Mouse (Mus musculus) intestine, embryonic 16.5 days (tissue): ENCODE measurements around the gene Nyap1. TPM values are rescaled to one million over a fixed set of nuclear protein-coding genes. Genes with fewer than 3 reads are reported as not detected.
A peak's percentile ranks its signal among the peaks of the same experiment; 100 is the strongest.

Experiments used
- ATAC-seq: fragments of 200-750 bp; cut with Nextera tagmentation; 2 replicates; pipeline ENCODE4 v1.8.0; 2017; ENCODE audit warnings: moderate TSS enrichment, moderate library complexity
- H3K27ac ChIP-seq: fragments of 300-500 bp; sonication (generic); 2 replicates; pipeline ENCODE4 v1.5.1; 2014; ENCODE audit warnings: mild to moderate bottlenecking, low read length
- H3K27me3 ChIP-seq: fragments of 300-500 bp; sonication (generic); replicated peaks from 2 replicates; pipeline ENCODE4 v1.6.1; 2014; ENCODE audit warnings: low read length, control low read depth, mixed read lengths; ENCODE audit not compliant: control insufficient read depth, insufficient read depth
- H3K36me3 ChIP-seq: fragments of 300-500 bp; sonication (generic); 2 replicates; pipeline ENCODE4 v1.6.1; 2014; ENCODE audit warnings: low read length, control low read depth; ENCODE audit not compliant: control insufficient read depth, insufficient read depth
- H3K4me1 ChIP-seq: fragments of 300-500 bp; sonication (generic); 2 replicates; pipeline ENCODE4 v1.6.1; 2014; ENCODE audit warnings: low read length, control low read depth, mixed read lengths; ENCODE audit not compliant: control insufficient read depth, insufficient read depth
- H3K4me2 ChIP-seq: fragments of 300-500 bp; sonication (generic); 2 replicates; pipeline ENCODE4 v1.6.1; 2014; ENCODE audit warnings: low read depth, low read length, control low read depth
- H3K4me3 ChIP-seq: fragments of 300-500 bp; sonication (generic); 2 replicates; pipeline ENCODE4 v1.5.1; 2014; ENCODE audit warnings: mild to moderate bottlenecking, low read length
- H3K9ac ChIP-seq: fragments of 300-500 bp; sonication (generic); 2 replicates; pipeline ENCODE4 v1.6.1; 2014; ENCODE audit warnings: low read depth, low read length
- H3K9me3 ChIP-seq: fragments of 300-500 bp; sonication (generic); 2 replicates; pipeline ENCODE4 v1.6.1; 2016; ENCODE audit warnings: low read length, control low read depth; ENCODE audit not compliant: control insufficient read depth
- WGBS: fragments of 180-500 bp; shearing (Covaris S2); extraction: QIAGEN DNeasy Blood & Tissue Kit; methylation state at CpG from one replicate; pipeline ENCODE4 v1.1.7; 2014; 5-methylcytosine and 5-hydroxymethylcytosine counted together
- polyA plus RNA-seq: library from polyadenylated mRNA; unstranded; fragments of >200 nt; fragmentation: Nextera tagmentation; extraction: Ambion mirVana; gene quantifications from 2 replicates; pipeline ENCODE4 v1.2.1, GENCODE M21; 2015

Nyap1 gene
- polyA plus RNA-seq, 1 experiment from 2014 or later, result 2.2 TPM

DNA sequence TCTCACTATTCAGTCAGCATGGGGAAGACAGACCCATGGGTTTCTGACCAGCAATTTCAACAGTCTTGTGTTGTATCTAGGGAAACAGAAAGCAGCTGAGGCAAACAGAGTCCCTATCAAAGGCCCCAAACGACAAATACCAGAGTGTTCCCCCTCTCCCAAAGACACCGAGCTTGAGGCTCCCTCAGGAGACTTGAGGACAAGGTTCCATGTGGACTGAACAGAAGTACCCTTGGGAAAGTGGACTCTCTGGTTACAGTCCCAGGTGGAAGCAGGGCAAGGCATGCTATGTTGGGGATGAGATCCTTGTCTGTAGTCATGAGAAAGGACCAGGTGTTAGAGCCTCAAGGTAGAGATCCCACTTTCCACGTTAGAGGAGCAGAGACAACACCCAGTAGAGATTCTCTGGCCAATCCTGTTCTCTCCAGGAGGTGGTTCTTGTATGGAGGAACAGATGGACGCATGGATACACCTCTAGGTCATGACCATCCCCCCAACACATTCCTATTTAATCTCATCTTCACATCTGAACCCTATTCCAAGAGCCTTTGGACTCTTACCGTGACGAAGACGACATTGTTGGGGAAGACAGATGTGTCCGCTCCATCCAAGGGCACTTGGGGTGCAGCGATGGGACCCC lies 42.6 kb upstream of the Nyap1 start:
- 54% methylated on average over 9 of the region's 9 CpGs for whole genome bisulfite sequencing

DNA sequence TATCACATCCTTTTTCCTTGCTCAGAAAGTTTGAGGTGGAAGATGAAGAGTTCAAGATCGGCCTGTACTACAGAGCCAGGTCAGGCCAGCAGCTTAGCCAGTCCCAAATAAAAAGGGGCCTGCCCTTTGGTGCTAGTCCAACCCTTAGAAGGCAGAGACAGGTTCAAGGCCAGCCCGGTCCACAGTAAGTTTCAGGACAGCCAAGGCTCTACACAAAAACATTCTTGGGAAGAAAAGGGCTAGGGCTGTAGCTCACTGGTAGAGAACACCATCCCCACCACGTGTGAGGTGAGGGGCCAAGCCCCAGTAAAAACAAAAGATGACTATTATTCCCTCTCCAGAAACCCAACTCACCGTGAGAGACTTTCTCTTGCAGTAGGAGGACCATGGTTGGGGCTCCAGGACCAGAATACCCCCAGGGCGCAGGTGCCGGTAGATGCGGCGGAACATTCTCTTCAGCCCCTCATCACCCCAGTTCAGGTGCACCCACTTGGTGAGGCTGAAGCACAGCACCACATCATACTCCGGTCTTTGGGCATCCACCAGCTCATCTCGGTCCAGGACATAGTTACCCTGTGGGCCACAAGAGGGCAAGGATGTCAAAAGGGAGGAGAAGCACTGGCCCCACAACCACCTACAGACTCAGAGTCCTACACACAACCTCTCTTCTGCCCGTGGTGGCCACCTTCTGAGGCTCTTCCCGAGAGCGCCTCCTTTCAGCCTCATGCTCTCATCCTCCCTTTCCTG lies 41.5 kb upstream of the Nyap1 start:
- Histone ChIP-seq H3K4me1 (peaks cover 43% of the 10 kb centered on the region), H3K9ac (peak overlapping the region; percentile 96; the same call in 1 of the 2 replicates), H3K27me3 (no peaks in the 10 kb centered on the region), H3K4me3 (peak overlapping the region; percentile 89), H3K36me3 (peaks cover 22% of the 10 kb centered on the region), H3K27ac (no peak overlapping the region), H3K4me2 (peak overlapping the region; percentile 94), H3K9me3 (peaks cover under 1% of the 10 kb centered on the region; the same call in 1 of the 2 replicates)
- ATAC-seq, result no peak
- WGBS, result 81% methylated on average over 13 of the region's 13 CpGs

More for the DNA sequence above, 42.6 kb upstream of the Nyap1 start:
- peaks cover 40% of the 10 kb centered on the region for H3K4me1 ChIP-seq
- H3K4me2 ChIP-seq, result peak overlapping the region; percentile 94
- peaks cover 22% of the 10 kb centered on the region for H3K36me3 ChIP-seq
- no peaks in the 10 kb centered on the region for H3K27me3 ChIP-seq
- no peak overlapping the region for H3K27ac ChIP-seq
- ATAC-seq, result no peak
- H3K9ac ChIP-seq, result peak overlapping the region; percentile 96
- H3K9me3 ChIP-seq, result peaks cover 4% of the 10 kb centered on the region; the same call in 1 of the 2 replicates
- H3K4me3 ChIP-seq, result peak overlapping the region; percentile 89

DNA sequence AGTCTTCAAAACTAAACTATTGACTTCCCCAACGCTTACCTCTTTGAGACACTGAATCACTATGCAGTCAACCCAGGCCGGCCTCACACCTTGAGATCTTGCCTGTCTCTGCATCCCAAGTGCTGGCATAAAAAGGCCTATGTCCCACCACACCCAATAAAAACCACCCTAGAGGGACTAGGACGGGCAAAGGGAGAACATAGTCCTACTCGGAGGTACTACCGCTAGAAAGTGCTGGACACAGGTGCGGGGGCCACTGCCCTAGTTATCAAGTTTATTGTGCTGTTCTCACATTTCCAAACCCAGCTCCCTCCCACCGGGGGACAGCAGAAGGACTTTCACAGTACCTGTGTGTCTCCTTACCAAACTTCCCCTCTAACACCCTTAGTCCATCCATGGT lies 40.3 kb upstream of the Nyap1 start:
- H3K4me3 ChIP-seq, result no peak overlapping the region
- peaks cover 22% of the 10 kb centered on the region for H3K36me3 ChIP-seq
- H3K9me3 ChIP-seq, result no peaks in the 10 kb centered on the region
- no peak overlapping the region for H3K4me2 ChIP-seq
- no peak for ATAC-seq
- H3K4me1 ChIP-seq, result peaks cover 48% of the 10 kb centered on the region
- H3K9ac ChIP-seq, result no peak overlapping the region
- H3K27me3 ChIP-seq, result no peaks in the 10 kb centered on the region
- no peak overlapping the region for H3K27ac ChIP-seq
- WGBS, result 86% methylated on average over 7 of the region's 7 CpGs

DNA sequence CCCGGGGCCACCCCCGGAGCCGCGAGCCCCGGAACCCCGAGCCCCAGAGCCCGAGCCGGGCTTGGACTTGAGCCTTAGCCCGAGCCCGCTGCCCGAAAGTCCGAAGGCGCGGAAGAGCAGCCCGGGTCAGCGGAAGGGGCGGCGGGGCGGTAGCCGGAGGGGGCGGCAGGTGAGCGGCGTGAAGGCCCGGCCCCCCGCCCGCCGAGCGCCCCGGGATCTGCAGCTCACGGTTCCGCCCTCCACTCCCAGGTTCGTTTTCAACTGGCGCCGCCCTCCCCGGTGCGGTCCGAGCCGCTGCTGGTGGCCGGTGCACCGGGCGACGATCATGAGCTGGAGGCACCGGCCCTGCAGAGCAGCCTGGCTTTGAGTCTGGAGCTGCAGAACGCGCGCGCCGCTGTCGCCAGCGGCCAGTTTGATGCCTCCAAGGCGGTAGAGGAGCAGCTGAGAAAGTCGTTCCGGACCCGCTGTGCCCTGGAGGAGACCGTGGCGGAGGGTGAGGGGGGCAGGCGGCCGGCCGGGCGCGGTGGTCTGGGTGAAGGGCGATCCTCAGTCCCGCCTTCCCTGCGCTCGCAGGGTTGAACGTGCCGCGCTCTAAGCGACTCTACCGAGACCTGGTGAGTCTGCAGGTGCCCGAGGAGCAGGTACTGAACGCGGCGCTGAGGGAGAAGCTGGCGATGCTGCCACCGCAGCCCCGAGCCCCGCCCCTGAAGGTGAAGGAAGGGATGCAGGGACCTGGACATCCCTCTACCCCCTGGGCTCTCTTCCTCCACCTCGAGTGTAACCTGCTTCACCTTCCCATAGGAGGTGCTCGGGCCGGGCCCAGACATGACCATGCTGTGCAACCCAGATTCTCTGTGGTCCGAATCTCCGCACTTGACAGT lies 37.9 kb upstream of the Nyap1 start:
- Histone ChIP-seq H3K27me3 (no peaks in the 10 kb centered on the region), H3K9ac (peak overlapping the region; percentile 84), H3K4me1 (peaks cover 45% of the 10 kb centered on the region), H3K4me2 (peak overlapping the region; percentile 93), H3K36me3 (peaks cover 20% of the 10 kb centered on the region), H3K27ac (peak overlapping the region; percentile 86), H3K4me3 (peak overlapping the region; percentile 79), H3K9me3 (no peaks in the 10 kb centered on the region)
- under 1% methylated on average over 82 of the region's 83 CpGs for WGBS
- ATAC-seq, result peak; percentile 52

DNA sequence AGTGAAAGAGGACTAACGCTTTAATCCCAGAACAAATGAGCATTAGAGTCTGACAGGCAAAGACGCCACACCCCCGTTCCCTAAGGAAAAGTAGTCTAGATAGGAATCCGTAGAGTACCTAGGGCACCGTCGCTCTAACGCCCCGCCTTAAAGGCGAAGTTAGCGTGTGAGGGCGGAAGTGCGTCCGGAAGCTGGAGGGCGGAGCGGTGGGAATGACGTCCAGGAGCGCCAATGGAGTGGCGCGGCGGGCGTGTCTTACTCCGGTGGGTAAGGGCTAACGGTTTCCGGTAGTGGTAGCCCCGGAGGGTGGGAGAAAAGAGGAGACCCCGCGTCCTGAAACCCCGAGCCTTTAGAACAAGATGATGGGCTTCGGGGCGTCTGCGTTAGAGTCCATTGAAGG lies 37.2 kb upstream of the Nyap1 start, which contains the start of gene Ppp1r35:
TSS of gene Ppp1r35 (plus strand) at position 215 of the 400 bp plus-strand sequence.
- peaks cover 39% of the 10 kb centered on the region for H3K4me1 ChIP-seq
- H3K4me3 ChIP-seq, result peak within 1 kb of the TSS; percentile 79
- H3K9ac ChIP-seq, result peak within 1 kb of the TSS; percentile 84
- H3K27ac ChIP-seq, result peak within 1 kb of the TSS; percentile 86
- ATAC-seq, result peak; percentile 95
- peaks cover 18% of the 10 kb centered on the region for H3K36me3 ChIP-seq
- peak within 1 kb of the TSS; percentile 93 for H3K4me2 ChIP-seq
- no peaks in the 10 kb centered on the region for H3K9me3 ChIP-seq
- under 1% methylated on average over 31 of the region's 31 CpGs for WGBS
- no peaks in the 10 kb centered on the region for H3K27me3 ChIP-seq

DNA sequence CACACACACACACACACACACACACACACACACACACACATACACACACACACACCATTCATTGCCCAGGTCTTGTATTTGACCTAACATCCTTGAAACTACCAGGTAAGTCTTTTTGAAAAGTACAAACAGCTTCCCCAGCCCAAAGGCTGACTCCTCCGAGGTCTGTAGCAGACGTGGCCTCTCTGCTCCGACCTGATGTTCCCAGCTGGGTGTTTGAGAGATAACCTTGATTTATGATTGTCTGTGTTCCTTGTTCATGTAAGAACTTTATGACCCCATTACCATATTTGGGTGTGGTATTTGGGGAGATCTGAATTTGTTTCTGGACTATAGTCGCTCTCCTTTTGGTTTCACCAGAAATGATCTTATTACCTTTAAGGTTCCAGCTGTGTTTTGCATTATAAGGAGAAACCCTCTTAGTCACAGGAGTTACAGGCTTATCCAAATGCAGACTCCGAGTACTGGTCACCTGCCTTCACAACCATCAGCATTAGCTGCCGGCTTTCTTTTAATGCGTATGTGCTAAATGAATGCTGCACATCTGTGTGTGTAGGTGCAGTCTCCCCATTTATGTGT lies 35.9 kb upstream of the Nyap1 start:
- WGBS, result 54% methylated on average over 7 of the region's 7 CpGs
- Histone ChIP-seq H3K36me3 (peaks cover 12% of the 10 kb centered on the region), H3K4me1 (peaks cover 28% of the 10 kb centered on the region), H3K4me3 (no peak overlapping the region), H3K27me3 (no peaks in the 10 kb centered on the region), H3K27ac (peak overlapping the region; percentile 86), H3K9me3 (no peaks in the 10 kb centered on the region), H3K9ac (no peak overlapping the region), H3K4me2 (no peak overlapping the region)
- ATAC-seq, result no peak

DNA sequence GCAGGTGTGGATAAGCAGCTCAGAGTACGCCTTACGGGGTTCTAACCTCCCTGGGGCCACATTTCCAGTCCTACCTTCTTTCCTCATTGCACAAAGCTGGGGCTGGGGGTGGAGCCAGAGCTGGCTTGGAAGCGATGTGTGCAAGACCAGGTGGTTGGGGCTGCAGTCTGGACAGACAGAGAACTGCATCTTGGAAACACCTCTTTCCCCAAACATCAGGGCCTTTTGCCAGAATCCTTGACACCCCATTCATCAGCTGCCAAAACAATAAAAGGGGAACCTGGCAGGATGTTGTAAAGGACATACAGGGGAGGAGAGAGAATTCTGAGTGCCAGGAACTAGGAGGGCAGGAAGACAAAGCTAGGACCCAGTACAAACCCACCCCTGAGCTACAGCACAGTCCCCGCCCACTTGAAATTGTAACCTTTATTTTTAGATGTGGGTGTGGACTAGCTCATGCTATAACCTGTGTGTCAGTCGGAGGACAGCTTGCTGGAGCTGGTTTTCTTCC lies 35.1 kb upstream of the Nyap1 start:
- Histone ChIP-seq H3K9me3 (no peaks in the 10 kb centered on the region), H3K9ac (no peak overlapping the region), H3K27ac (peak overlapping the region; percentile 56), H3K4me3 (no peak overlapping the region), H3K4me1 (peaks cover 28% of the 10 kb centered on the region), H3K36me3 (peaks cover 4% of the 10 kb centered on the region), H3K4me2 (no peak overlapping the region), H3K27me3 (no peaks in the 10 kb centered on the region)
- 28% methylated on average over 5 of the region's 5 CpGs for WGBS
- ATAC-seq, result peak; percentile 43

DNA sequence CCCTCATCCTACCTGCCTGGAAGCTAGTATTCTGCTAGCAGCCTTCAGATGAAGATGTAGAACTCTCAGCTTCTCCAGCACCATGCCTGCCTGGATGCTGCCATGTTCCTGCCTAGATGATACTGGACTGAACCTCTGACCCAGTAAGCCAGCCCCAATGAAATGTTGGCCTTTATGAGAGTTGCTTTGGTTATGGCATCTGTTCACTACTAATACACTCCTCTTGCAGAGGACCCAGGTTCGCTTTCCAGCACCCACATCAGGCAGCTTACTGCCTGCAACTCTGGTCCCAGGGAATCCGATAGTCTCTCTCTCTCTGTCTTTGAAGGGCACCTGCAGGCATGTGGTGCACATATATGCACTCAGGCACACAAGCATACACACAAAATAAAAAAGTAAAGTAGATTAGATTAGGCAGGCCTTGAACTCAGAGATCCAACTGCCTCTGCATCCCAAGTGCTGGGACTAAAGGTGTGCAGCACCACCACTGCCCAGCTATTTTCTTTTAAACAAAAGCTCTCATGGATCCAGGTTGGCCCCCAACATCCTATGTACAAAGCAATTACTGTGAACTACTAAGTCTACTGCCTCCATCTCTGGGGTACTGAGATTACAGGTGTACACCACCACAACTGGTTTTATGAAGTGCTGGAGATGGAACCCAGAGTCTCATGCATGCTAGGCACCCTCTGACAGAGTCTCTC lies 34.3 kb upstream of the Nyap1 start:
- Histone ChIP-seq H3K9me3 (no peaks in the 10 kb centered on the region), H3K36me3 (peaks cover 2% of the 10 kb centered on the region), H3K9ac (no peak overlapping the region), H3K4me3 (no peak overlapping the region), H3K27me3 (no peaks in the 10 kb centered on the region), H3K4me2 (no peak overlapping the region), H3K27ac (peak overlapping the region; percentile 56; the same call in 1 of the 2 replicates), H3K4me1 (peaks cover 28% of the 10 kb centered on the region)
- no peak for ATAC-seq
- WGBS, result 94% methylated on average over 2 of the region's 2 CpGs
